Mouse (Mus musculus) kidney, adult 18-20 months (tissue): ENCODE measurements at regions not wholly inside any gene's neighbourhood (a gene's known extent, or its start where the extent isn't known, plus 50 kb on each side); places are given as distances from the start of the nearest gene placed in this dataset.

Experiments
- DNase-seq: peaks from one replicate; pipeline ENCODE4 v3.0.0; 2021

GRCm38 (mm10) chr1:42474831-42475230 is 220.7 kb upstream of the Pou3f3 start:
- DNase-seq = no peak

GRCm38 (mm10) chr1:42475629-42476028 is 219.9 kb upstream of the Pou3f3 start:
- no peak for DNase-seq

DNA sequence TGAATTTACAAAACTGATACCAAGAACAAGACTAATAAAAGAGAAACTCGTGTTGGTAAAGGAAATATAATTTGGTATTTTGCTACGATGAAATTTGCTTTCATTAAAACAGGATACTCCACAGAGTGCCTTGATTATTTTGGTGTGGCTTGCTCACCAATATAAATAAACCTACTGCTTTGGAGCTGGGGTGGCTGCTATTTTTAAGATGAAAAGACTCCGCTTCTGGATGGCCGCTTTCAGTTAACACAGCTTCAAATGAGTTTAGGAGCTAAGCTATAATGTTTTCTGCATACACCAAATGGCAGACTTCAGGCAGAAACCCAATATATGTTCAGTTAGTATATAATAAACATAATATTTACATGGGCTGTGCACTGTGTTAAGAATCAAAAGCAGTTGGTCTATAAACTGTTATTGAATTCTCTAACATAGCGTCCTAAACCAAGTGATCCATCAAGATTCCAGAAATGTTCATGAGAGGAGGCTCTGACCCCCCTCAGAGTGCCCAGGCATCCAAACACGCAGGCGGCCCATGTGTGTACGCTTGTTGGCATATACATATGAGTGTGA is 215.1 kb upstream of the Pou3f3 start:
- DNase-seq = no peak

DNA sequence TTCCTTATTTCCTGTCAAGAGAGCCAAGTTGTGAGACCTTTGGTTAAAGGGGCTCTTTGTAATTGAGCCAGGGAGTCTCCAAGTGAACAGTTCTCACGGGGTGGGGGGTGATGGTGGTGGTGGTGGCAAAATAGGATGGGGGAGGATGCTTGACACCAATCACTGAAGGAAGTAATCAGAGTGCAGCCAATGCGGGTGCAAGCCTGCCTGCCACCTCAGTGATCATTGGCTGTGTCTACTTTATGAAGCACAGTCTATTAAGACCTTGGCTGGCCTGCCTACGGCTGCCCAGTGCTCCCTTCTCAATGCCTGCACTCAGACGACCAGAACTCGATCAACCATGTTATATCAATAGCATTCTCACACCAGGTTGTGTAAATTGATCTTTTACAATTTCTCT is 206.0 kb upstream of the Pou3f3 start:
- no peak for DNase-seq

GRCm38 (mm10) chr1:42490856-42491643 is 204.5 kb upstream of the Pou3f3 start:
- DNase-seq = peak; percentile 38

- peak; percentile 31 for DNase-seq
These were observed 203.8 kb upstream of the Pou3f3 start for GRCm38 (mm10) chr1:42491644-42492277.

DNA sequence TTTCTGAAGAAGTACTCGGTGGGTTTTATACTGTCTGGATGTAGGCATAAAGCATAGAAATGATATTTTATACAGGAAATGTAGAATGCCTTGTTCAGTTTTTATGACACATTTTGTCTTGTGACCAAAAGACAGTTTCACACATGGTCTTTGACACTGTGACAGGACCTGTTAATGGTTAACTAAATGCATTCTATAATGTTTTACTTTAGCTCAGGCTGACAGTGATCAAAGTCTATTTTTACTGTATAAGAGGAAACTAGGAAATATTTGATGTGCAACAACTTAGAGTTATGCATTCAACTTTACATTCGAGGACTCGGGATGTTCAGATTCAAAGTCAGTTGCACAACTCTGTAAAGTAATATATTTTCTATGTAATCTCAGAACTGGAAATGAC is 199.5 kb upstream of the Pou3f3 start:
- DNase-seq = no peak

DNA sequence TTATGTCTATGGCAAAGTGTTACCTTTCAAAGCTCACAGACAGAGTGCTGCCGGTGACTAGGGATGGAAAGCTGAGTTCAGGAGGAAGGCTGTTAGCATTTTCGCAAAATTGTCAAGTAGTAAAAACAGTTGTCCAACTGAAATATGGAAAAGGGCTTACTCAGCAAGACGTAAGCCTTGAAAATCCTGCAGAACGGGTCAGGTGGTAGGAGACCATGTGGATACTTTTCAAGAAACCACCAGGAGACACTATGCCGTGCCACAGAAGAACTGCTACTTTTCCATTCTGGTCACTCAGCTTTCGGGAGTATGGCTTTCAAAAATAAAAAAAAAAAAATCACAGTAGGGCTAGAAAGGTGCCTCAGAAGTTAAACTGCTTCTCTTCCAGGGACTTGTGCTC is 199.1 kb upstream of the Pou3f3 start:
- DNase-seq = no peak

DNA sequence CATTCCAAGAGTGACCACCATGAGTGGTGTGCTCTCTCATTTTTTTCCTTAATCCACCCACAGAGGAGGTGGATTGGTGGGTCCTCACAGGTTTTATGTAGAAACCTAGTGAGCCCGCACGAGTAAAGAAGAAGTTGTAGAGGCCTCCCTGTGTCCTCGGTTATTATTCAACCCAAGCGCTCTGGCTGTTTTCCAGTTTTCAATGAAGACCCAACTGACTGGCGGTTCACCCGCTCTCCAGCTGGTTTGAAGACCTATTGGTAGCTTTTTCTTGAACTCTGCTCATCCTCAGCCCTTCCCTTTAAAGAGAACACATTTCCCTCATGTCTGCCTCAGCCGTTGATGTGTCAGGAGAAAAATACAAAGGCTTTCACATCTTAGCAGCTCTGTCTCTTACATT is 196.7 kb upstream of the Pou3f3 start:
- DNase-seq = peak; percentile 45

DNA sequence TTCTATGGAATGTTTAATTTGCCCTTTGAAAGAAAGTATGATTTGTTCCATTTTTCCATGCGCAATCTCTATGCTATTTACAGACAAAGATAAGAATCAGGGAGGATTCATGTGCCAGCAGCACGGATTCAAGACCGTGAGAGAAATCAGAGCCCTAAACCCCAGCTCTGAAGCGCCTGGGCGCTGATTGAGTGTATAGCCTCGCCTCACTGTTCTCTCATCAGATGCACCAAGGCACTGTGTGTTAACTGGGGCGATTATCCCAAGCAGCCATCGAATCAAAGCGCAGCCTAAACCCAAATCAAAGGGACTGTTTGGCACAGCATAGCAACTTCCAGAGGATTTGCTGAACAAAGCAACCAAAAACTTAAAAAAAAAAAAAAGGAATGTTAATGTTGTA is 191.1 kb upstream of the Pou3f3 start:
- no peak for DNase-seq

DNA sequence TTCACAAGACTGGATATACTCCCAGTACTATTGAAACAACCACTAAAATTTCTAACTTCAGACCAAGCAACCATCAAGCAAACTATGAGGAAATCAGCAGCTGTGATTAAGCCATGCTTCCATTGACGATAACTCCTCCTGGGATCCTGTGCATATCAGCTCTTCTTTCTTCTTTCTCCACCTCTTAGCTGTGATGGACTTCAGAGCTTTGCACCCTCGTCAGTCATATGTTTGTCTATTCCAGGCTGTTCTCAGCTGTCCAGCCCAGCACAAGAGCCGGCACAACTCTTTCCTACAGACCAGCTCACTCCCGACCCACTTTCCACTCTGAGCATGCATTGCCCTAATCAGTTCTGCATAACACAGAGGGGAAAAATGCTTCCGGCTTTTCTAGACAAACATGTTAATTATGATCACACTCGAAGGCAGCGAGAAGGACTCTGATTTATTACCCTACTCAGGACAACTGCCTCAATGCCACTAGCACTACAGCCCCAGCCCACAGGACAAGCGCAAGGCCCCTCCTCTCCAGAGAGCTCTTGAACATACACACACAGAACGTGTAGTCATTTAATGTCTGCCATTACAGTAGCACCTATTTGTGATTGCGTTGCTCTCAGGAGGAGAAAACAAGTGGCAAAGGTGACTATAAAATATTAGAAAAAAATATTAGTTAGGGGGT is 190.4 kb upstream of the Pou3f3 start:
- no peak for DNase-seq

DNA sequence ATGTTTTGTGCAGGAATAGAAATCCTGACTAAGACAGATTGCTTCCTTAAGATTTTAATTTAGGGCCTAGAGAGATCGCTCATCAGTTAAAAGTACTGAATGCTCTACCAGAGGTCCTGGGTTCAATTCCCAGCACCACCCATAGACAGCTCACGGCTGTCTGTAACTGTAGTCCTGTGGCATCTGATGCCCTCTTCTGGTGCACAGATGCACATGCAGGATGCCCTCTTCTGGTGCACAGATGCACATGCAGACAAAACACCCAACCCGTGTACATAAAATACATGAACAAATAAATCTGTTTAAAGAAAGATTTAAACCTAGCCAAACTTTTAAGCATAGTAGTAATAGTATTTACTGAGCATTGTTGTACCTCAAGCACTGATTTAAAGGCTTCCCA is 181.2 kb upstream of the Pou3f3 start:
- no peak for DNase-seq

- DNase-seq = no peak
These were observed 171.2 kb upstream of the Pou3f3 start for GRCm38 (mm10) chr1:42524401-42524800.

GRCm38 (mm10) chr1:42527746-42528476 is 167.7 kb upstream of the Pou3f3 start:
- DNase-seq = no peak

DNA sequence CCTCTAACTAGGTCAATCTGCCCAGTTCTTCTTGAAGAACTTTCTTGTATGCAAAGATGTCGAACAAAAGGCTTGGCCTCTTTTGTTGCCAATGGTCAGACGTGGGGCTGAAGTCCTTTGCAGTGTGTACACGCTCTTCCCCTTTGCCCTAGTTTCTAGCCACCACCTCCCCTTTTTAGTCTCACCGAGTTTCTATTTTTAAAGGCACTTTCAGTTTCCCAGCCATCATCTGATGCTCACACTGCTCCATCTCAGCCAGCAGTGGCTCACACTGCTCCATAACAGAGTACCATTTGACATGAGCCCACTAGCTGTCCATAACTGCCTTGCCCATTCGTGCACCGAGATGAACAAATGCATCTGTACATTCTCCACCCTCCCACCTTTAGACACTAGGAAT is 162.7 kb upstream of the Pou3f3 start:
- DNase-seq = no peak

DNA sequence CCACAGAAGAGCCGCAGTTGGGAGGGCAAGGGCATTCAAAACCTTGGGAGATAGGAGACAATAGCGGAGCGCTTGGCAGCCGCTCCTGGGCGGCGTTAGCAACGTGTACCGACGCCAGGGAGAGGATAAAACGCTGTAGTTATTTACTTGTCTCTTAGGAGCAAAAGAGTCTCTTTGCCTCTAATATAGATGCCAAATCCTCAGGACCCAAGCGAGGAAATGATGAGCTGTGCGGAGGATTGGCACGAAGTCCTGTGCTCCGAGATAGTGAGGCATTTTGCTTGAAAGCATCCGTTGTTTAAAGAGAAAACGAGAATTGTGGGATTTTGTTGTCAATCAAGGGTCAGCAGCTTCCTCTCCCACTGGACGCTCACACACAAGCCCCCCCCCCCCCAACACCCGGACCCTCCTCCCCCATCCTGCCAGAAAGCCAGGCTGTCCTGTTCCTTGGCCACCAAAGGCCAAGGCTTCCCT is 156.5 kb upstream of the Pou3f3 start:
- DNase-seq = no peak

GRCm38 (mm10) chr1:42539541-42540520 is 155.7 kb upstream of the Pou3f3 start:
- DNase-seq = peak; percentile 8

DNA sequence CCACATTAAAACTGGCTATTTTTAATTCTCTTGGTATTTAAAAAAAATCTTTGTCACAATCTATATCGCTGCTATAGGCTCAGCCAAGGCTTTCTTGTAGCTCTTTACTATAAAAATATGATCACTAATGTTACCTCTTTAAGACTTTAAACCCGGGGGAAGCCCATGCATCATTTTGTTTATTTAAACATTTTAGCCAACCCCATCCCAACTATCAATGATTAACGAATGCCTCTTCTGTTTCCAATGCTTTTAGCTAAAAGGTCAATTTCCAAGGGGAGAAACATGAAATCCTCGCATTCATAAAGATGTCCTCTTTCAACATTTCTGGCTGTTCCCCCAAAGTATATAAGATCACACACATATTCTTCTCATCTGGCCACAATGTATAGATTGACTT is 153.6 kb upstream of the Pou3f3 start:
- DNase-seq = no peak

DNA sequence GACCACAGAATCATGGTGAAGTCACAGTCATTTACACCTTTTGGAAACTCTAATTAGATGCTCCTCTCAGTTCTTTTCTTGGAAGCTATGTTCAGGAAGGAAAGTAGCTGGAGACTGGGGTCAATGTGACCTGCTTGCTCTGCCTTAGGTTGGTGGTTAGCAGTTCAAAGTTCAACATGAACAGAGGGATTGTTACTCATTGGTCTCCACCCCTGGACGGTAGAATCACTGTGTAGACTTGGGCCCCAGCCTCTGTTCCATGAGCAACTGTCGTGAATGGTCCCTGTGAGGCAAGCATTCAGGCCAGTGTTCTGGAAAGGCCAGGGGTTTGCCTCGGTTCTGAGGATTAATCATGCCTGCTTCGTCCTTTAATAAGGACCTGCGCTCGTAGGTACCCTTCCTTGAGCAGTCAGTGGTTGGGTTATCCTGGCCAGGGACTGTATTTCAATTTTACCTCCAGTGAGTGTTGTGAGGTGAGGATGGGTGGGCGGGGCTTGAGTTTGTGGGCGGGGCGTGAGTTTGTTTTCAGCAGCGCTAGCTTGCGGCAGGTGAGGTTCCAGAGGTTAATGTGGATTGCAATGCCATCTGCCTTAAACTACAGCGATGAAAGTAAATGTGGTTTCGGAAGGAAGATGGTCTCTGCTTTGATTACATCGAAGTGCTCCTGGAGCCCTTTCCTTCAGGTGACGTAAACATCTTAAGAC is 152.6 kb upstream of the Pou3f3 start:
- no peak for DNase-seq

- no peak for DNase-seq
These were observed 148.7 kb upstream of the Pou3f3 start for GRCm38 (mm10) chr1:42546879-42547278.

GRCm38 (mm10) chr1:42557301-42557700 is 138.3 kb upstream of the Pou3f3 start:
- no peak for DNase-seq
